Comparison of ENCODE assay signal across 8 mouse cellular contexts in genomic region chr17:70991706-70992625, GRCm38 (mm10). TPM values are rescaled to one million over a fixed set of nuclear protein-coding genes. Genes with fewer than 3 reads are reported as not detected.
DNase-seq lines count a peak whose midpoint lies in the region; ATAC-seq and TF ChIP-seq lines count a peak whose summit lies in the region.

No protein-coding gene starts in this region.

- peak; percentile 59 for TF ChIP-seq CTCF in kidney, postnatal 0 days (IDR thresholded peaks at IDR 0.05; ENCODE audit: low read depth)

- 84% methylated on average over 16 of the region's 16 CpGs for WGBS in forebrain, embryonic 15.5 days
- WGBS in forebrain, embryonic 16.5 days = 84% methylated on average over 16 of the region's 16 CpGs
- WGBS in kidney, postnatal 0 days = 84% methylated on average over 16 of the region's 16 CpGs

- 0 out of 2 replicates have a peak overlapping the region, but pooled peaks have one; percentile 84 for H3K4me3 ChIP-seq in forebrain, embryonic 15.5 days
- H3K4me3 ChIP-seq in forebrain, embryonic 16.5 days (replicated peaks; ENCODE audit: low read length) = no peak overlapping the region
- H3K4me3 ChIP-seq in kidney, postnatal 0 days (replicated peaks; ENCODE audit: low read depth, low read length) = no peak overlapping the region

- peak; percentile 74 for DNase-seq in 3T3-L1 (ENCODE audit: low read depth, low spot score)
- peak; percentile 43 for DNase-seq in brain, adult 2 months (ENCODE audit: low read depth, low spot score)
- no peak for DNase-seq in kidney, postnatal 0 days (ENCODE audit: low spot score)
- DNase-seq in naive thymus-derived CD4-positive, alpha-beta T cell, adult 2 months (ENCODE audit: low read depth) = peak; percentile 75
- no peak for DNase-seq in layer of hippocampus, adult 9-10 months (ENCODE audit: low spot score)
- no peak for DNase-seq in cerebellum, postnatal 36 days

- H3K27me3 ChIP-seq in forebrain, embryonic 15.5 days = no peaks in the 10 kb centered on the region
- no peaks in the 10 kb centered on the region for H3K27me3 ChIP-seq in forebrain, embryonic 16.5 days (replicated peaks; ENCODE audit: control insufficient read depth, insufficient read depth, low read length)
- H3K27me3 ChIP-seq in kidney, postnatal 0 days (ENCODE audit: insufficient read depth, low read length) = no peaks in the 10 kb centered on the region

- H3K27ac ChIP-seq in forebrain, embryonic 15.5 days (replicated peaks) = no peak overlapping the region
- no peak overlapping the region for H3K27ac ChIP-seq in forebrain, embryonic 16.5 days (ENCODE audit: low read length)
- H3K27ac ChIP-seq in kidney, postnatal 0 days = peak overlapping the region; percentile 94; the same call in 1 of the 2 replicates

- no peak for ATAC-seq in forebrain, embryonic 15.5 days (replicated peaks)
- no peak for ATAC-seq in forebrain, embryonic 16.5 days
- ATAC-seq in kidney, postnatal 0 days (replicated peaks; ENCODE audit: low FRiP score, low read depth) = no peak

- peaks cover 29% of the 10 kb centered on the region for H3K4me1 ChIP-seq in forebrain, embryonic 15.5 days
- peaks cover 31% of the 10 kb centered on the region for H3K4me1 ChIP-seq in forebrain, embryonic 16.5 days (replicated peaks; ENCODE audit: control insufficient read depth, insufficient read depth, low read length)
- peaks cover 16% of the 10 kb centered on the region for H3K4me1 ChIP-seq in kidney, postnatal 0 days (replicated peaks; ENCODE audit: insufficient read depth, low read length)

- no peak overlapping the region for H3K4me2 ChIP-seq in forebrain, embryonic 15.5 days (replicated peaks)
- no peak overlapping the region for H3K4me2 ChIP-seq in forebrain, embryonic 16.5 days (ENCODE audit: low read length)
- H3K4me2 ChIP-seq in kidney, postnatal 0 days (ENCODE audit: low read length) = no peak overlapping the region

- H3K9me3 ChIP-seq in forebrain, embryonic 15.5 days = no peaks in the 10 kb centered on the region
- H3K9me3 ChIP-seq in forebrain, embryonic 16.5 days (ENCODE audit: control insufficient read depth, low read length) = no peaks in the 10 kb centered on the region
- no peaks in the 10 kb centered on the region for H3K9me3 ChIP-seq in kidney, postnatal 0 days (replicated peaks; ENCODE audit: low read length)

- H3K36me3 ChIP-seq in forebrain, embryonic 15.5 days = peaks cover 3% of the 10 kb centered on the region; the same call in 1 of the 2 replicates
- no peaks in the 10 kb centered on the region for H3K36me3 ChIP-seq in forebrain, embryonic 16.5 days (ENCODE audit: control insufficient read depth, insufficient read depth)
- H3K36me3 ChIP-seq in kidney, postnatal 0 days (ENCODE audit: insufficient read depth, low read length) = peaks cover 26% of the 10 kb centered on the region

- H3K9ac ChIP-seq in forebrain, embryonic 15.5 days (replicated peaks) = no peak overlapping the region
- H3K9ac ChIP-seq in forebrain, embryonic 16.5 days (replicated peaks; ENCODE audit: low read depth, low read length) = no peak overlapping the region
- H3K9ac ChIP-seq in kidney, postnatal 0 days (ENCODE audit: low read depth, low read length) = no peak overlapping the region

RNA-seq across cellular contexts. Expression of gene Myom1, which starts 10.5 kb away (rescaled TPM):
- 1.3 and 1.7 TPM in 2 replicates for polyA plus RNA-seq in forebrain, embryonic 15.5 days (2015; fragmentation: Nextera tagmentation; extraction: Ambion mirVana)
- polyA plus RNA-seq in forebrain, embryonic 16.5 days (2015; fragmentation: Nextera tagmentation; extraction: Ambion mirVana) = 0.77 and 1.3 TPM in 2 replicates
- polyA plus RNA-seq in kidney, postnatal 0 days (2015; fragmentation: Nextera tagmentation; extraction: Ambion mirVana) = 2.8 and 3.0 TPM in 2 replicates

RNA-seq across cellular contexts. Expression of gene Myl12a, which starts 10.7 kb away (rescaled TPM):
- 125 and 139 TPM in 2 replicates for polyA plus RNA-seq in forebrain, embryonic 15.5 days (2015; fragmentation: Nextera tagmentation; extraction: Ambion mirVana)
- 110 and 142 TPM in 2 replicates for polyA plus RNA-seq in forebrain, embryonic 16.5 days (2015; fragmentation: Nextera tagmentation; extraction: Ambion mirVana)
- 852 and 897 TPM in 2 replicates for polyA plus RNA-seq in kidney, postnatal 0 days (2015; fragmentation: Nextera tagmentation; extraction: Ambion mirVana)

Comparison
In these comparisons a context has a peak if more than half of its experiments do, and no peak if none do; other contexts are left out.
1. DNase-seq: peak in 3T3-L1 (single experiment), brain, adult 2 months (single experiment) and naive thymus-derived CD4-positive, alpha-beta T cell, adult 2 months (single experiment); none in kidney, postnatal 0 days (single experiment), layer of hippocampus, adult 9-10 months (single experiment) and cerebellum, postnatal 36 days (0 of 2).